Mouse (Mus musculus): ENCODE data around the gene Gpr142.

Gpr142 gene

DNA sequence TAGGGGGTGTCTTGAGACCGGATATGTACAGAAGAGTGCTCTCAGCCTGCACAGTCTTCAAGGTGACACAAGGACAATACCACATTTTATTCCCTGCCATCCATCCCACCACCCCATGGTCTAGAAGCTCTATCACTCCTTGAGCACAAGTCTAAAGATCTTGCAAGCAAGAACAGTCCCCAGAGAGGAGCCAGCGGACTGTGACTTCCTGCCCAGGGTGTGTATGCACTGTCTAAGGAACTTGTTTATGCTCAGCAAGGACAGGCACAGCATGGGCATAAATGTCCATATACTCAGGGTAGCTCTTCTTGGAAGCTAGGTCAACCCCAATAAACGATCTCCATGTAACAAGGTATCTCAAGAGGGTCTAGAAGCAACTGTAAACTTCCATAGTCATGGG is 743 bp upstream of the Gpr142 start:
- CTCF ChIA-PET = interaction anchor here (0.6 kb wide), 1 partner anchor 16 kb away, joined by 6 read pairs; no protein-coding TSS in a partner anchor

DNA sequence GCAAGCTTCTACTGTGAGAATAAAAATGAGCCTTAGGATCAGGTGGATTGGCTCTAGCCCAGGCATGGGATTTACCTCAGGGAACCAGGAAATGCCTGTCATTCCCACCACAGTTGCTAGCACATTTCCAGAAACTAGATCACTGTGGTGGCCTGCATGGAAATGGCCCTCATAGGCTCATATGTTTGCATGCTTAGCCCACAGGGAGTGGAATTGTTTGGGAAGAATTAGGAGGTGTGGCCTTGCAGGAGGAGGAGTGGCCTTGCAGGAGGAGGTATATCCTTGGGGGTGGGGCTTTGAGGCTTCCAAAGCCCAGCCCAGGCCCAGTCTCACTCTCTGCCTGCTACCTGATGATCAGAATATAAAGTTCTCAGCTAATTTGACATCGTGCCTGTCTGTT is 3.2 kb downstream of the Gpr142 start:
- CTCF ChIA-PET = interaction anchor here (0.6 kb wide), 1 partner anchor 60 kb away, joined by 4 read pairs; no protein-coding TSS in a partner anchor

DNA sequence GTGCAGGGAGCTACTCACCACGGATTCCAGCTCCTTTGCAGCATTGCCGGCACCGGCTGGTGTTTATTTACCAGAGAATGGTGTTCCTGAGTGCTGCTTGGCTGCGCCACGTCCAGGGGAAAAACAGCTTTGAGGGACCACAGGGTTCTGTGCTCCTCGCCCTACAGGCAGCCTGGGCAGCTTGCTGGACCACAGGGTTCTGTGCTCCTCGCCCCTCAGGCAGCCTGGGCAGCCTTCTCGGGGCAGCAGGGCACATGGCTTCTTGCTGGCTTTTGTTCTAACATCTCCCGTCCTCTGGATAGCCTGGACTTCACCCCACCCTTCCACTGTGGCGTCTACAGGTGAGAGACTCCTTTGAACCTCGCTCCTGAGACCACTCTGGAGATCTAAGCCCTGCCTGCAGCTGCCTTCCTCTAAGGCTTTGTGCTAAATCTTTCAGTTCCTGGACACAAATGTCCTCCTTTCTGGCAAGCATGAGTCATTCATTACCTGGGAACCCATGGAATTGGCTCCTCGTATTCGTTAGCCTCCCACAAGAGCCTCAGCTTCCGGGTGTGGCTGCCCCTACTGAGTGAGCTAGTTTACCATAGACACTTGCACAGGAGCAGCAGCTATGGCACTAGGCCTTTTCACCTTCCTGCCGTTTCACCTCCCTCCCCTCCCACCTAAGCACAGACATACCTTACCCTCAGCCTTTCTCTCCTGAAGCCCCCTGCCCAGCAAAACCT is 4.0 kb downstream of the Gpr142 start:
- CTCF ChIA-PET = interaction anchor here (0.6 kb wide), 1 partner anchor 37 kb away, joined by 3 read pairs; the partner anchor contains the start of gene Kif19a

DNA sequence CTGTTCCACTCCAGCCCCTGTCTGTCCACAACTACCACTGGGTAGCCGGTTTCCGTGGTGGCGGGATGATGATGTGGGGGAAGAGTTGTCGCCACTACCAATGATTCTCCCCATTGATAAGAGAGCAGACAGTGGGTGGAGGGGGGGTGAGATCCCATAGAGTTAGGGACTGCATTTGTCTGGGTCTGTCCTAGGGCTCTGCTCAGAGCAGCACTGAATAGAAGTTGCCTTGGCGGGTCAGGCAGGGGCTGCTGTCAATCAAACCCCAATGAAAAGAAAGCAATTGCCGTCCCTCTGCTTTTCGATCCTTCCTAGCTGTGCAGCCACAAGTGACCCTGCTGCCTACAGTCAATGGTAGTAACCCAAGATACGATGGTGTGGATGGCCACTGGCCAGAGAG is 5.3 kb downstream of the Gpr142 start:
- CTCF ChIA-PET = no interaction called here

DNA sequence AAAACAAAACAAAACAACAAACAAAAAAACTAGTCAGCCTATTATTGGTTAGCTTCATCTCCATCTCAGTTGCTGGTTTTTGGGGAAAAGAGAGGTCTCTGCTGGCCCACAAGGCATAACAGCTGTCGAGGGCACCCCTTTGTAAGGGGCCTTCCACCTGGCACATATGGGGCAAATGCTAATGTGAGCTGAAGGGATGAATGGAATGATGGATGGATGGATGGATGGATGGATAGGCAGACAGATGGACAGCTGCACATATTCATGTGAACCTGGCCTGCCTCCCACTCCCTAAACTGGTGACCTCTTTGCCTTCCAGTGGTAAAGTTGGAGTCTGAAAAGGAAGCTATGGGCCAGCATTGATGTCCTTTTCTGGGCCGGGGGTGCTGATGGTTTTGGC is 8.3 kb downstream of the Gpr142 start:
- CTCF ChIA-PET = interaction anchor here (0.6 kb wide), 1 partner anchor 123 kb away, joined by 3 read pairs; no protein-coding TSS in a partner anchor

DNA sequence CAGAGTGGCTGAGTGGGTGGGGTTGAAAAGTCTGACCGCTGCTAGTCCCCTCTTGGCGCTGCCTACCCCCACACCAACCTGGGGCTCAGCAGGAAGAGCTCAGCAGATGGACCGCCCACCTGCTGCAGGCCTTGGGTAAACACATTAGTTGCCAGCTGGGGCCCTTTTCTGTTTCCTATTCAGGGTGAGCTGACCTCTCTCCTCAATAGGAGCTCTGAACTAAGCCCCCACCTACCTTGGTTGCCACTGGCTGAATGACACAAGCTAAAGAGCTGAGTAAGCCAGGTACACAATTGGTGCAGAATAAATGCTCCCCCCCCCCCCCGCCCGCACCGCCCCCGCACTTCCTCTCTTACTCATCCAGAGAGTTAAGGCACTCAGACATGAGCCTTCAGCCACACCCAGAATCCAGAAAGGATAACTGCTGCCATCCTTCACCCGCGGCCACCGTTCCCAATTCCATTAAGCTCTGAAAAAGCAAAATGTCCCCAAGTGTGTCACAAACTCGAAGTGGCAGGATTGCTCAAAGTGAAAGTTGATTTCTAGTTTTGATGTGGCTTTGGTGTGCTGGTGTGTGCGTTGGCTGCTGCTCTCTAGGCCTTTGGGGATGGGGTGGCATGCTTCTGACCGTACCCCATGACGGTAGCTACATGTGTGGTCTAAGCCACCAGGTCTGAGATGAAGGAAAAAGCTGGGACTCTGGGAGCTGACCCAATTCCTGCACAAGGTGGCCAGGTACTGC is 9.1 kb downstream of the Gpr142 start:
- CTCF ChIA-PET = no interaction called here

DNA sequence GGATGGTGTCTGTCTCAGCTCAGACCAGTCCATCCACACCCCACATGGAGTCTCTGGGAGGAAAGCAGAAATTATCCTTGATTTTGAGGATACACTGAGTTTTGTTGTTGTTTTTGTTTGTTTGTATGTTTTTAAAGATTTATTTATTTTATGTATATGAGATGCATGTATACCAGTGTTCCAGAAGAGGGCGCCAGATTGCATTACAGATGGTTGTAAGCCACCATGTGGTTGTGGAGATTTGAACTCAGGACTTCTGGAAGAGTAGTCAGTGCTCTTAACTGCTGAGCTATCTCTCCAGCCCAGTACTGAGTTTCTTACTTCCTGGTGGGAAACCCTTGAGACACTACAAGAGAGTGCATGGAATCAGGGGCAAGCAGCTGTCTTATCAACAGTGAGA is 10.6 kb downstream of the Gpr142 start:
- CTCF ChIA-PET = interaction anchor here (1.1 kb wide), 1 partner anchor 9 kb away, joined by 4 read pairs; no protein-coding TSS in a partner anchor

DNA sequence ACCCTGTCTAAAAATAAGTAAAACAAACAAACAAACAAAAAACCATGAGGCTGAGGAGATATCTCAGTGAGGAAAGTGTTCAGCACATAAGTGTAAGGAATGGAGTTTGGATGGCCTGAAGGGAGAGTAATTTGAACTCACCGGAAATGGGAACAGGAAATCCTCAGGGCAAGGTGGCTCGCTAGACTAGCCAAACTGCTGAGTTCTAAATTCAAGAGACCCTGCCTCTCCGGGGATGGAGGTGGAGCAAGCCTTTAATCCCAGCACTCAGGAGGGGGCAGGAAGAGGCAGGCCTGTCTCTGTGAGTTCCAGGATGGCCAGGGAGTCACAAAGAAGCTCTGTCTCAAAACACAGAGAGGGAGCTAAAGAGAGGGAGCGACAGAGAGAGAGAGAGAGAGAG is 11.6 kb downstream of the Gpr142 start:
- CTCF ChIA-PET = interaction anchor here (0.6 to 1.0 kb wide), 2 partner anchors 10 to 12 kb away, joined by 3 to 4 read pairs; no protein-coding TSS in a partner anchor

DNA sequence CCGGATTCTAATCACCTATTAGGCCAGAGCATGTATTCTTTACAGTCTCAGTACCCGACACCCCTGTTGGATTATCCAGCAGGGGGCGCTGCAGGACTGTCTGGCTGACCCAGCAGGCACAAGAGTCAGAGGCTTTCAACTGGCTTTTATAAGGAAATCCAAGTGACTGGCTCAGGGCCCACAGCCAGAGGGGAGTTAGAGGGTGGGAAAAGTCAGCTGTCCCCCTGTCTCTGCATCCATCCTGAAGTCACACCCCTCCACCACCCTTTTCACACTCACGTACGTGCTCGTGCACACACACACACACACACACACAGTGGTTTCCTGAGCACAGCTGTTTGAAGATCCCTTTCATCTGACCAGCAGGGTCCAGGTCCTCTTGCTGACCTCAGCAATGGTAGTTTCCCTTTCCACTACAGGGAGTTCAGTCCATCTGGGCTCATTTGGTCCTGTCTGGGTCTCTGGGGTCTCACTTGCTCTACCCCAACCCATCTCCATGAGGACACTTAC is 14.1 kb downstream of the Gpr142 start:
- CTCF ChIA-PET = interaction anchor here (0.7 to 1.3 kb wide), 4 partner anchors 21 to 71 kb away, joined by 3 to 6 read pairs (median 3); no protein-coding TSS in a partner anchor

DNA sequence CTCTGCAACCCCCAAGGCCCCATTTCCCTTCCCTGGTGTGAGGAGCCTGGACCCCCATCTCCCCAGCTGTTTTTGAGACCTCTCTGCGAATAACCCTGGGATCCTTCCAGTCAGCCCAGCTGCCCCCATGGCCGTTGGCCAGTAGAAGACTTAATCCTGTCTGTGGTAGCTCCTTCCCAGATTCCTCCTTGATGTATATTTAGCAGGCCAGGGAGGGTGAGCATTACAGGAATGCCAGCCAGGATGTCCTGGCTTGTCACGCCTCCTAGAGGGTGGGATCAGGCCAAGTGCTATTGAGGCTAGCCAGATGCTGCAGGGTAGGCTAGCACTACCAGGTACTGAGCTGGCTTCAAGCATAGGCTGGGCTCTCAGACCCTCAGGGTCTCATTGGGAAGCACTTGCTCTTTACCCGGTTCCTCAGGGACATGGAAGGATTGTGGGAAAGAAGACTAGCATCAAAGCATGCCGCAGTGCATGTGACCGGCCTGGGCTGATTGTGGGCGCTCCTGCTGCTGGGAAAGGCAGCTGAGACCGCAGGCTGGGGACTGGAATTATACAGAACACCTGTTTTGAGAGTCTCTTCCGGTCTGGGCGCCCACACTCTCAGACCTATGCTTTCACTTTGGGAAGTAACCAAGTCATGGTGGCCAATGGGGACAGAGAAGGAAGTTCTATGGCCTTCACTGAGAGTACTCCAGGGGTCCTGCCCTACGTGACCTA is 16.3 kb downstream of the Gpr142 start:
- CTCF ChIA-PET = interaction anchor here (0.7 kb wide), 1 partner anchor 308 kb away, joined by 3 read pairs; no protein-coding TSS in a partner anchor

DNA sequence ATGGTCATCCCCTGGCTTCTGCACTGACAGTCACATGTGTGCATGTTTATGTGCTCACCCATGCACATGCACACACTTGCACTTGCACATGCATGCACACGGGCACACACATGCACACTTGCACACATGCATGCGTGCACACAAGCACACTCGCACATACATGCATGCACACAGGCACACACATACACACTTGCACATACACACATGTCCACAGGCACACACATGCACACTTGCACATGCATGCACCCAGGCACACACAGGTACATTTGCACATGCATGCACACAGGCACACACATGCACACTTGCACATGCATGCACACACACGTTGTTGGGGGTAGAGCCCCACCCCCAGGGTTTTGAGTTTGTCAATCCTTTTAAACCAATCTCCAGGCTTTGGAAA is 18.2 kb downstream of the Gpr142 start:
- CTCF ChIA-PET = interaction anchor here (0.6 to 0.7 kb wide), 2 partner anchors 23 to 105 kb away, joined by 3 read pairs; no protein-coding TSS in a partner anchor

DNA sequence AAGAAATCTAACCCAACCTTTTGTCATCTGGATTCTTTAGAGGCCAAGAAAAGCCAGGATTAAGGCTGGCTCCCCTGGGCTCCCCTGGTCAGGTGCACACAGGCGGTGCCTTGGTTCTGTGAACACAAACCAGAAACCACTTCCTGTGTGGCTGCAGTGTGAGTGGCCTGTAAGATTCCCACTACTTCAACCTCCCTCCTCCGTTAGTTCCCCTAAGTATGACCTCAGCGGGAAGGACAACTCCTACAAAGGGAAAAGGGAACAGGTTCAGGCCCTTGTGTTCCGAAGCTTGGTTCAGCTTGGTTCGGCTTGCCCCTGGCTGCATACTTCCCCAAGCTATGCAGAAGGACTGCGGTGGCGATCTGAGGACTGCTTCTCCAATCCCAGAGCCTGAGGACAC is 19.5 kb downstream of the Gpr142 start:
- CTCF ChIA-PET = no interaction called here

DNA sequence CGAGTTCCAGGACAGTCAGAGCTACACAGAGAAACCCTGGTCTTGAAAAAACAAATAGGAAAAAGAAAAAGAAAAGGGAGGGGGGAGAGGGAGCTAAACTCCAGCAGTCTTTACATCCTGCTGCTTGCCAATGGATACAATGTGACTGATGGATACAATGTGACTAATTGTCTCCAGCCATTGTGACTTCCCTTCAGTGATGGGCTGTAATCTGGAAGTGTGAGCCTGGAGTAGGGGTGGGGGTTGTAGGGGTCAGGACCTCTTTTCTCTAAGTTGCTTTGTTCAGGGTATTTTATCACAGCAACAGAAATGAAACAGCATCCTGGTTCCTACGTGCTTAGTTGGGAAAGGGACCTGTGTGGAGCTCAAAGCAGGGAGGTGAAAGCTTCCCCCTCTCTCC is 20.4 kb downstream of the Gpr142 start:
- CTCF ChIA-PET = no interaction called here

DNA sequence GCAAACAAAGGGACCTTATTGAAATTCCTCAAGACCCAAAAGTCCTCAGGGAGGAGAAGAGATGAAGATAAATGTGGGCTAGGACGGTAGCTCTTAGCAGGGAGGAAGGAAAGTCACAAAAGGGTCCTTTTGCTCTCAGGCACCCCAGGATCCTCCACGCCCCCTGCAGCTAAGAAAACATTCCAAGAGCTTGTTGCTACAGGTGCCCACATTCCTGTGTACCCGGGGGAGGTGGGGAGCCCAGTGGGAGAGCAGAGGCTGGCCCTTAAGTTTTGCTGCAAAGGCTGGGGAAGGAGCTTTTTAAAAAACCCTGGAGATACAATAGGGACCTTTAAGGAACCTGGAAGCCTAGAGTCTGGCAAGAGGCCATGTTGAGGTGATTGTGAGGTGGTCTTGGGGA is 21.7 kb downstream of the Gpr142 start:
- CTCF ChIA-PET = no interaction called here

DNA sequence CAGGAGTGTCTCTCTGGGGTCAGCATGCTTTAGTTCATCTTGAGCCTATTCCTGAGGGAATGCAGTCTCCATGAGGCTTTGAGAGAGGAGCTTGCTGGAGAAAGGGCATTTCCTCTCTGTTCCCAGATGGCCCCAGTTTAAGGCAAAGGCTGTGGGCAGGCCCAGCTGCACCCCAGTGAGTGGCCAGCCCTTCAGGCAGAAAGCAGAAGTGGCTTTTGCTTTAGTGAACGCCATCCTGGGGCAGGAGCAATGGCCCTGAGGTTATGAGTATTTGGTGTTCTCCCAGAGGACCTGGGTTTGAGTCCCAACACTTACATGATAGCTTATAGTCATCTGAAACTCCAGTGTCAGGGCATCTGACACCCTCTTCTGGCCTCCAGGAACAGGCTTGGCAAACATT is 22.6 kb downstream of the Gpr142 start:
- CTCF ChIA-PET = no interaction called here

DNA sequence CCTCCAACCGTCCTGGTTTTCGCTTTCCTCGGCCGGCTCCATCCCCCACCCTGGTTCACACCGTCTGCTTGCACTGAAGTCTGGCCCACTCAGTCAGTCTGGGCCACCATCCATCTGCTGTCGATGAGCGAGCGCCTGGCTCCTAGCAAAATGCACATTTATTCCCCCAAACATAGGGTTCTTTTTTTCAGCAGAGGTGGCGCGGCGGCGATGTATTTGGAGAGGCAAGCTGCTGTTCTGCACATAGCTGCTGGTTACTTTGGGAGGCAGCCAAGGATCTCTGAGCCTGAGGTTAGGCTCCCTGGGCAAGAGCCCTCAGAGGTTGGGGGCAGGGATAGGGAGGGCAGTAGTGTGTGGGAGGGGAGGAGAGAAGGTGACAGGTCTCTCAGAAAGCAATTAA is 24.0 kb downstream of the Gpr142 start:
- CTCF ChIA-PET = interaction anchor here (0.5 kb wide), 1 partner anchor 12 kb away, joined by 3 read pairs; no protein-coding TSS in a partner anchor

DNA sequence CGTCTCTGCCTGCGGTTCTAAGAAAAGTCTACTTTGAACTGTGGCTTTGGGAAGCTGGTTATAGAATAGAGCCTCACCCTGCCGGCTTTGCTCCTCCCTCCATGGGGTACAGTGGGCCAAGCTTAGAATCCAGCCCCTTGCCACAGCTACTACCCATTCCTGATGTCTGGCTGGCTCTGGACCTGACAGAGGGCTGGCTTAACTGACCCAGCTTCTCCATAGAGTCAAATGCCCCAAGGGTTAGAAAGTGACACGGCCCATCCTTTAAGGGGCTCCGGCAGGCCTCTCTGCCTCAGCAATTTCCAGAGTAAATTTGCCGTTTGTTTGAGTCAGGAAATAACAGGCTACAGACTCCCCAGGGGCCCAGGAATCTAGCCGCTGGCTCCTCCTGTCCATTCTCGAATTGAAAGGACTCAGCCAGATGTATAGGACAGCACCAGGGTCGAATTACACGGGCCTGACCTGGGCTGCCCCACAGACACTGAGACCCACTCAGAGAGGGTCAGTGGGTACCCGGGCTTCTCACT is 24.5 kb downstream of the Gpr142 start:
- CTCF ChIA-PET = no interaction called here

DNA sequence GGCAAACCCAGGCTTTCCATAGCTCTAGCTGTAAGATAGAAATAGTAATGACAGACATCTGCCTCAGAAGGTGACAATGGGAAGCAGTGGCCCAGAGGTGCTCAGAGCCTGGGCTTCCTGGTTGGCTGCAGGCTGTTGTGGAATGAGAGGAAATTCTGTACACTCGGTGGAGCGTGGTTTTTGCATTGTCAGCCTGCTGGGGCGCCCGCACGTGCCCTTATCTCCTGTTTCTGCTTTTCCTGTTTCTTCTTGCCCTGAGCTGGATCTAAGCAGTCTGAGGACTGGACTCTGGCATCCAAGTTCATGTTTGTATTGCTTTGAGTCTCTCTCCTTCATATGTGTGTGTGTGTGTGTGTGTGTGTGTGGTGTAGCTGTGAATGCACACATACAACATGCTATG is 28.0 kb downstream of the Gpr142 start:
- CTCF ChIA-PET = no interaction called here

DNA sequence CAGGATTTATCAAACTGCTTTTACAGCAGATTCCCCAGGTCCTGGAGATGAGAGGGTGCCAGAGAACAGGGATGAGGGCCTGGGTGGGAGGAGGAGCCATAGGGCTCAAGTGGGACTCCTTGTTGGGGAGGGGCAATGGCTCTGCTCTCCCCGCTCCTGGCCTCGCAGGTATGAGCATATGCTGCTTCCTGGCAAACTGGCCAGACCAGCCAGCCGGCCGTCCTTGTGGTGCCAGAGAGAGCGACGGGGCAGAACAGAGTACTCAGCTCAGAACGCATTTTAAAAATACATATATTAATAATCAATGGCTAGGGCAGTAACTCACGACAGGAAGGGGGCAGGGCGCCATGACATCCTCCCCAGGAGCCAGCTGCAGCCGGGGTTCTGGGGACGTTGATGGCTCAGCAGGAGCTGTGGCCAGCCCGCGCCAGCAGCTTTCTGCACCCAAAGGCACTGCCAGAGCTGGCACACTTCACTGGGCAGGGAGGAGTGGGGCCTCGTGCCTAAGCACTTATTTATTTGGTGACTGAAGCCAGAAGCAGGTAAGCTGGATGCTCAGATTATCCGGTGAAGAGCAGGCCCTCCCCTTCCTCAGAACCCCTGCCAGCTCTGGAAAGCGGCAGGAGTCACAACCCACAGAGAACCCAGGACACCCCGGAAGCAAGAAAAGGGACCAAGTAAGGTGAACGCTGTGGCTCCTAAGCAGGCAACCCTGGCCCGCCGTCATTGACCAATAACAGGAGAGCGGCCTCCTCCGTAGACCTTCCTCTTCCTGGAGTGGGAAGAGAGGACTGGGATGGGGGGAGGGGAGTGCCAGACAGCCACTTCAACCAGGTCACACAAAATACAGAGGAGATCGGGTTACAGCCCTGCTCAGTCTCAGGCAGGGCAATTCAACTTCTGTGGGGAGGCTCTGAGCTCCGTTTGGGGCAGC is 31.0 kb downstream of the Gpr142 start:
- CTCF ChIA-PET = no interaction called here

DNA sequence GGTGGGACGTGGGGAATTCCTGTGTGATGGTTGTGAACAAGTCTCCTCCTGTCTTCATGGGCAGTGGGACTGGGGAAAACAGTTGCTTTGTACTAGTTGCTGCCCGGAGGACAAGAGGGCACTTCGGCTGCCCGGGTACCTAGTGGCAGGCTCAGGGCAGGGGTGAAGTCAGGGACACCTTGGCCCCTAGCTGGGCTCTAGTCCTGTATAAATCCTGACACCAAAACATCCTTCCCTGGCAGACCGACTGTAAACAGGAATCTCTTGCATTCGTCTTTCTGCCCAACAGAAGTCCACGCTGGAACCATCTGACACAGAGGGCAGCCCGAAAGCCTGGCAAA is 31.7 kb downstream of the Gpr142 start:
- CTCF ChIA-PET = no interaction called here

DNA sequence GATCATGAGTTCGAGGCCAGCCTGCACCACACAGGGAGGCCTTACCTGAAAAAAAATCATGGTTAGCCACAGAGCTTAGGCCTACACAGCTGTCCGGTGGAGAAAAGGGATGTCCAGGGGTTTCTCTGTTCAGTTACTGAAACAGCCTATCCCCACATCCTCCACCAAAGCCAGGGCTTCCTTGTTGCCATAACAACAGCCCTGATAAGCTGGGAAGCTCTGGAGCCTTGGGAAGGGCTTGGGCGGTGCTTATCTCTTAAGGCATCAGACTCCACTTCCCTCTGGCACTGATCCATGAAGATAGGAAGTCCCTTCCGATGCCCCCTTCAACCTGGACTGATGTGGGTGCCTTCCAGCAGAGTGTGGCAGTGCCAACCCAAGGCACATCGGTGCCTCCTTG is 34.4 kb downstream of the Gpr142 start:
- CTCF ChIA-PET = interaction anchor here (0.6 kb wide), 1 partner anchor 97 kb away, joined by 3 read pairs; no protein-coding TSS in a partner anchor
